Mouse (Mus musculus) left cerebral cortex, postnatal 14 days (tissue): ENCODE results near the gene Gm45711. TPM values are rescaled to one million over a fixed set of nuclear protein-coding genes. Genes with fewer than 3 reads are reported as not detected.
"Not testable (repeated sequence)": the region's sequence is repeated elsewhere in the genome, so short reads cannot be mapped to it uniquely, and the experiment has no call there.

Experiments
- DNase-seq, 2 experiments: peaks; one replicate each; pipeline ENCODE4 v3.0.0; 2021 to 2022; ENCODE audit warnings: low spot score in 2 of 2, mixed read lengths in 1 of 2
- intact Hi-C: fragments of 180-260 bp; cut with DNase I; formaldehyde crosslinking; loops from one replicate; pipeline ENCODE4 v1.15.1; 2025
- total RNA-seq, 2 experiments: library from RNA; stranded (reverse); gene quantifications; 2 replicates each; pipeline ENCODE4 v1.2.3; 2021

Gene Gm45711
- total RNA-seq, 2 experiments from 2014 or later, result not detected

GRCm38 (mm10) chr8:104333786-104334185, 23.9 kb upstream of the Gm45711 start:
- intact Hi-C loops, result loop anchor here (10.0 kb wide), 2 partner anchors 189 to 229 kb away; partner anchors contain the start of gene Cdh5
- no peak for DNase-seq

GRCm38 (mm10) chr8:104332665-104333631, 23.1 kb upstream of the Gm45711 start:
- DNase-seq, result no peak
- intact Hi-C loops, result loop anchor here (10.0 kb wide), 2 partner anchors 188 to 228 kb away; partner anchors contain the start of gene Cdh5

- intact Hi-C loops, DNase-seq: not testable (repeated sequence)
Measured at GRCm38 (mm10) chr8:104321930-104322329, 12.0 kb upstream of the Gm45711 start, which contains the start of gene Cmtm2b. TSS of gene Cmtm2b (plus strand) at chr8:104322230.

- DNase-seq, intact Hi-C loops: not testable (repeated sequence)
Measured at GRCm38 (mm10) chr8:104321267-104321666, 11.4 kb upstream of the Gm45711 start, which contains the start of gene Gm11020. TSS of gene Gm11020 (plus strand) at chr8:104321567.

- DNase-seq, result peak in 1 of 2 experiments; percentile 11
- intact Hi-C loops, result no loop called here
Measured at GRCm38 (mm10) chr8:104313311-104313710, 3.4 kb upstream of the Gm45711 start.

- DNase-seq, intact Hi-C loops: not testable (repeated sequence)
Measured at GRCm38 (mm10) chr8:104312023-104312422, 2.1 kb upstream of the Gm45711 start.

- intact Hi-C loops, DNase-seq: not testable (repeated sequence)
Measured at GRCm38 (mm10) chr8:104308341-104308740, 1.5 kb downstream of the Gm45711 start.

GRCm38 (mm10) chr8:104304962-104305361, 4.9 kb downstream of the Gm45711 start:
- DNase-seq, result no peak
- intact Hi-C loops, result no loop called here

GRCm38 (mm10) chr8:104302536-104302935, 7.3 kb downstream of the Gm45711 start:
- DNase-seq, intact Hi-C loops: not testable (repeated sequence)

- intact Hi-C loops, result not testable (repeated sequence)
Measured at GRCm38 (mm10) chr8:104301577-104301976, 8.3 kb downstream of the Gm45711 start.

GRCm38 (mm10) chr8:104294396-104294795, 15.5 kb downstream of the Gm45711 start:
- no peak for DNase-seq
- intact Hi-C loops, result no loop called here

More at GRCm38 (mm10) chr8:104301577-104301976, 8.3 kb downstream of the Gm45711 start:
- DNase-seq, result peak in 1 of 2 experiments; percentile 12

- intact Hi-C loops, DNase-seq: not testable (repeated sequence)
Measured at GRCm38 (mm10) chr8:104293081-104293480, 16.8 kb downstream of the Gm45711 start, which contains the start of gene Cmtm2a. TSS of gene Cmtm2a (minus strand) at chr8:104293181.

GRCm38 (mm10) chr8:104268937-104269440, 40.9 kb downstream of the Gm45711 start:
- intact Hi-C loops, result no loop called here
- DNase-seq, result no peak

- intact Hi-C loops, result no loop called here
- DNase-seq, result no peak
Measured at GRCm38 (mm10) chr8:104268368-104268767, 41.5 kb downstream of the Gm45711 start.

GRCm38 (mm10) chr8:104264271-104264935, 45.5 kb downstream of the Gm45711 start:
- DNase-seq, intact Hi-C loops: not testable (repeated sequence)

- intact Hi-C loops, DNase-seq: not testable (repeated sequence)
Measured at GRCm38 (mm10) chr8:104261802-104262201, 48.1 kb downstream of the Gm45711 start.

GRCm38 (mm10) chr8:104253016-104253415, 56.9 kb downstream of the Gm45711 start:
- no peak for DNase-seq
- intact Hi-C loops, result loop anchor here (5.0 to 10.0 kb wide), 2 partner anchors 189 to 322 kb away; partner anchors contain the start of gene Dync1li2

GRCm38 (mm10) chr8:104251461-104251860, 58.4 kb downstream of the Gm45711 start:
- intact Hi-C loops, result loop anchor here (5.0 to 10.0 kb wide), 2 partner anchors 191 to 323 kb away; partner anchors contain the start of gene Dync1li2
- no peak for DNase-seq
